Mouse (Mus musculus) lung, adult 2 months (tissue): ENCODE data around the gene Nxph1.

ENCODE experiments used
- CTCF ChIP-seq: fragments of 200-500 bp; IDR thresholded peaks from 2 replicates; pipeline ENCODE4 v1.5.1; 2011; ENCODE audit warnings: mild to moderate bottlenecking, low read length, control low read depth; ENCODE audit not compliant: insufficient read depth
- POLR2A ChIP-seq: fragments of 200-500 bp; IDR thresholded peaks from 2 replicates; pipeline ENCODE4 v1.6.1; 2011; ENCODE audit warnings: low read depth, mild to moderate bottlenecking, control low read depth, low read length, borderline replicate concordance; ENCODE audit errors: extremely low read depth

GRCm38 (mm10) chr6:9069913-9070312 is 121.7 kb downstream of the Nxph1 start:
- TF ChIP-seq CTCF: no peak
- TF ChIP-seq POLR2A: no peak
